Mouse (Mus musculus) C2C12 (cell line): ENCODE results near the gene Rin1.

ENCODE experiments used
- CEBPB ChIP-seq: IDR thresholded peaks from one replicate; pipeline ENCODE4 v1.6.1; 2011; ENCODE audit warnings: low read depth, mild to moderate bottlenecking, control low read depth, moderate library complexity
- CTCF ChIP-seq: IDR thresholded peaks from one replicate; pipeline ENCODE4 v1.5.1; 2011; ENCODE audit not compliant: control insufficient read depth, insufficient read depth, insufficient read length
- FOSL1 ChIP-seq: IDR thresholded peaks from one replicate; pipeline ENCODE4 v1.8.0; 2011; ENCODE audit warnings: mild to moderate bottlenecking, low read length; ENCODE audit not compliant: poor library complexity, insufficient read depth, severe bottlenecking
- MAX ChIP-seq: IDR thresholded peaks from one replicate; pipeline ENCODE4 v1.6.1; 2011; ENCODE audit warnings: mild to moderate bottlenecking, control low read depth
- MYOD1 ChIP-seq: IDR thresholded peaks from one replicate; pipeline ENCODE4 v1.6.1; 2011; ENCODE audit warnings: low read depth; ENCODE audit not compliant: control insufficient read depth, insufficient read length
- USF1 ChIP-seq: IDR thresholded peaks from one replicate; pipeline ENCODE4 v1.6.1; 2011; ENCODE audit warnings: low read depth, mild to moderate bottlenecking, control low read depth, moderate library complexity

GRCm38 (mm10) chr19:5069978-5070377, 19.7 kb downstream of the Rin1 start:
- TF ChIP-seq CTCF (no peak), USF1 (no peak), MAX (no peak), CEBPB (no peak), MYOD1 (no peak), FOSL1 (no peak)
